Mouse (Mus musculus) CH12F3 (cell line): ENCODE measurements around the gene Trip6.

Experiments
- in situ Hi-C: fragments of 300-500 bp; cut with MboI; formaldehyde crosslinking; loops from 2 replicates; pipeline ENCODE4 v1.14.3; 2020; ENCODE audit warnings: low sequenced_read_pairs

Gene Trip6

GRCm38 (mm10) chr5:137338663-137339289, 24.6 kb upstream of the Trip6 start:
- in situ Hi-C loops = no loop called here

GRCm38 (mm10) chr5:137338256-137338655, 24.1 kb upstream of the Trip6 start:
- in situ Hi-C loops = no loop called here

GRCm38 (mm10) chr5:137337190-137337589, 23.0 kb upstream of the Trip6 start:
- in situ Hi-C loops = no loop called here

DNA sequence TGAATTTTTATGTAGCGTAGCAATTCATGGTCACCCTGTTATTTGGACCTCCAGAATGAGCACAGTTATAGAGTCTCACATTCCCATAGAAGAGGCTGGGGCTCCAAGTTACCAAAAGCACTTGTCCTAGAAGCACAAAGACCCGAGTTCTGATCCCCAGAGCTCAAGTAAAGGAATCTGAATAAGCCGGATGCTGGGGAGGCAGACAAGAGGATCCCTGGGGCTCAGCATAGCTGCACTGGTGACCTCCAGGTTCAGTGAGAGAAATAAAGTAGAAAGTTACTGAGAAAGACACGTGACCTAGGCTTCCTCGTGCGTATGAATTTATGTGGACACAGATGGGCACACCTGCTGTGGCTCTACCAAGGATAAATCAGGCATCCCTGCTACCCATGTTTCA, 20.9 kb upstream of the Trip6 start:
- in situ Hi-C loops = no loop called here

- in situ Hi-C loops = no loop called here
These were observed 20.1 kb upstream of the Trip6 start for GRCm38 (mm10) chr5:137334317-137334716.

- in situ Hi-C loops = no loop called here
These were observed 19.4 kb upstream of the Trip6 start, which contains the start of gene Slc12a9 for GRCm38 (mm10) chr5:137333512-137334174. Slc12a9 (minus strand) TSS chr5:137333597.

DNA sequence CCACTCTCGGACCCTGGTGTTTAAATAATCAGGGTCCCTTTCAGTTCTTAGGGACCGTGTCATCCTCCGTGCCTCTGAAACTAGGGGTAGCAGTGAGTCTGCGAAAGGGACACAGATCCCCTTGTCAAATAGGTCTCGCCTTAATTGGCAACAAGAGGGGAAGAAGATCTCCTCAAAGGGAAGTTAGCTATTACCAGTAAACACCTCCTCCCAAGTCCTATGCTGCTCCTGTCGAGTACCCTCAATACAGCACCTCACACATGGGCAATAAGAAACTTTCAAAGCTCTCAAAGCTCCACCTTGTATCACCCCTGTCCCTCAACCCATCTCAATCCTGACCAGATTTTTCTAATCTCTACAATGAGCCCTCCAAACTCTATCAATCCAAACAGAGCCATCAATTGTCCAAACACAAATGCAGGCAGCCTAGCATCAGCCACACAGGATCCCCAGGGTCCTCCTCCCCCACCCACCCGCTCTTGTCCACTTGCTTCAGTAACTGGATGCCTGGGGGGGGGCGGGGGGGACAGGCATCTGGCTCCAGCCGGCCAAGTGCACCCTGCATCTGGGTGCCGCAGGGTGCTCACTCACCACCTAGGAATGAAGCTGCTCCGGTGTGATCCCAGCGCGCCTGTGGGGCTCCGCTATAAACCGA, 18.8 kb upstream of the Trip6 start:
- in situ Hi-C loops = no loop called here

DNA sequence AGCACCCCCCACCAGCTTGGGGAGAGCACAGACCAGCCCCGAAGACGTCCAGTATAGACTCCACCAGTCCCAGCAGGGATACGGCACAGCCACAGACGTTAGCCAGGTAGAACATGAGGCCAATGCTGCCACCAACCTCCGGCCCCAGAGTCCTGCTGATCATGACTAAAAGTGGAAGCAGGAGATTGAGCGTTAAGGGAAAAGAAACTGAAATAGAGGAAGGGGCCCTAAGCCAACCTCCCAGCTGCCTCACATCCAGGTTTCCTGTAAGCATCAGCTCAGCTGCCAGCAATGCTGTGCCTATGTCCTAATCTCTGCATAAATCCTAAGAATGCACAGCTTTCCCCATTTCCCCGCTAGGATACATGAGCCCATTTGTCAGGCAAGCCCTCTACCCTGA, 16.7 kb upstream of the Trip6 start:
- in situ Hi-C loops = no loop called here

GRCm38 (mm10) chr5:137320996-137321395, 6.8 kb upstream of the Trip6 start:
- in situ Hi-C loops = no loop called here

GRCm38 (mm10) chr5:137318570-137318969, 4.4 kb upstream of the Trip6 start:
- in situ Hi-C loops = no loop called here

DNA sequence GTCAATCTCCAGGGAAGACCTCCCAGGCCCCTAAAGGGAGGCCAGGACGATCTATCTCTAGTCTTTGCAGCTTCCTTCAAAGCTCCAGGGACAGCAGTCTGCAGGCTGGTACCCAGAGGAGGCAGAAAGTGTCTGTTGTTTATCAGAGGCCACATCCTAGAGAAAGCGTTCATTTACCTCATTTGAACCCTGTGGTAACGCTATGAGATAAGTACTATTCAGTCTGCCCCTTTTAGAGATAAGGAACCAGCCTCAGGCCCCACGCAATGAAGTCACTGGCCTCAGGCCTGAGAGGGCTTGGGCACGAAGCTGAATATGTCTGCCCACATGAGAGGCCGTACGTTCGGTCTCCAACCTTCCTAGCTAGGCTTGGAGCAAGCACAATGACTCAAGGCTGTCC, 3.2 kb upstream of the Trip6 start:
- in situ Hi-C loops = no loop called here

DNA sequence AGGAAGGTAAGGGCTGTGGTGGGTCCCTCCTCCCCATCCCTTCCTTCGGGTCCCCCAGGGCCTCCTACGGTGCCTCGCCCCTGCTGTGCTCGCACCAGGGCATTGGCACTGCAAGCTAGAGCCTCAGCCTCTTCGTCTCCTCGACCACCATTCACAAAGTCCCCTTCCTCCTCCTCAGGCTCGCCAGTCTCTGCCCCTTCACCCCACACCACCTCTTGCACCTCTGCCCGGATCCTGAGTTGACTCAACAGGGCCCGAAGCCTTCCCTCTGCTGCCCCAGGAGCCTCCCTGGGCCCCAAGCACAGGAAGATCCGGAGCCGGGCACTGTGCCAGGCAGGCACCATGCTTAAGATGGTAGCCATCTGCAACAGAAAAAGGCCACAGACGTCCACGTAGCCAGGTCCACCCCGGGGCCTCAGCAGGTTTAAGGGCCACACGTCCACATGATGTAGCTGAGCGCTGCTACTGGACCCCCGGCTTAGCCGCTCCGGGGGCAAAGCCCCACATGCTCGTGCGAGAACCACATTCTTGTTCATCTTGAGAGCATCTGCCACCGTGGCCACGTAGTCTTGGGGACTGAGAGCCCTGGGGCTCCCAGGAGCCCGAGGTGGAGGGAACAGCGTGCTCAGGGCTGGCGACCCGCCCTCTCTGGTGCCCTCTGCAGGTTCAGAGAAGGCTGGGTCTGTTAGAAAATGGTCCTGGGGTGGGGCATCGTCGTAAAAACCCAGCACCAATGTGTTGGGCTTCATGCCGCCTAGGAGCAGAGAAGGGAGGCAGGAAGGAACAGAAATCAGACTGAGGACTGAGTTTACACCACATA, 1.1 kb upstream of the Trip6 start:
- in situ Hi-C loops = no loop called here

- in situ Hi-C loops = no loop called here
These were observed 575 bp downstream of the Trip6 start for GRCm38 (mm10) chr5:137313466-137314192.

DNA sequence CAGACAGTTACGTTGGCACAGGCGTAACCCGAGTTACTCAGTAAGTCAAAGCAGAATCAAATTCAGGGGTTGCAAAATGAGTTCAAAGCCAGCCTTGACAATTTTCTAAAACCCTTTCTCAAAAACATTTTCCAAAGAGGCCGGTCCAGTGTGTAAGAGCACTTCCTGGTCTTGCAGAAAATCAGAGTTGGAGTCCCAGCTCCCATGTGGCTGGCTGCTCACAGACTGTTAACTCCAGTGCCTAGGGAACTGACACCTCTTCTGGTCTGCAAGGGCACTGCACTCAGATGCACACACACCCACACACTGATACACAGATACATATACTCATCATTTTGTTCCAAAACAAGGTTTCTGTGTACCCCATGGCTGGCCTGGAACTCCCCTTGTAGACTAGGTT, 5.8 kb downstream of the Trip6 start:
- in situ Hi-C loops = no loop called here

DNA sequence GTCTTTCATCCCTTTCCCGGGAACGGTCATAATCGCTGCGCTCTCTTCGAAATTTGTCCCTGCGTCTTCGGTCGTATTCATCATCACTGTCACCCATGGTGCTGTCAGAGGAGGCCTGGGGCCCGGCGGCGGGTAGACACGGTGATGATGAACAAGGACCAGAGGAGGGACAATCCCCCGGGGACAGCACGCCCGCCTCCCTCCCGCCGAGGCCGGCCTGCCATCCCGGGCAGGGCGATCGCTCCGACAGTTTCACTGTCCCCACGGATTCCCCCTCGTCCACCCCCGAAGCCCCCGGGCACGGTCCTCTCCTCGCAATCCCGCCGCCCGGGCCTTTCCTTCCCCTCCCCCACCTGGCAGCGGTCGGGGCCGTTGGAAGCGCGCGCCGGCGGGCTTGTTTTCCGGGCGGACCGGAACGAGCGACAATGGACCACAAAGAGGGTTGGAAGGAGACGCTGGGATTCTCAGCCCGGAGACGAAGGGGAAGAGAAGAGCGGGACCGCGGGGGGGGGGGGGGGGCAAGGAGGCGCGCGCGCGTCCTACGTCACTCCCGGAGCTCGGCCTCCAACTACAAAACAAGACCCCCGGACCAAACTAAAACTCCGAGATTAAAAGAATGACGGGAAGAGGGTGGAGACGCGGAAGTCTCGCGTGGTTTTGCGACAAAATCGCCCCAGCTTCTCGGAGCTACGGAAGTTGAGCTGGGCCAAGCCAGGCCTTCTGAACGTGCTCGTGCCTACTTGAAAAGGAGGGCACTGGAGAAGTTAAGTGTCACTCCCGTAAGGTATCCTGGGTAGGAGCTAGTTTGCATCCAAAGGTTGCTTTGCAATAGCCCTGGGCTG, 6.9 kb downstream of the Trip6 start, which contains the start of gene Srrt:
Srrt (minus strand) TSS at position 604 of the 842 bp plus-strand sequence.
- in situ Hi-C loops = no loop called here

DNA sequence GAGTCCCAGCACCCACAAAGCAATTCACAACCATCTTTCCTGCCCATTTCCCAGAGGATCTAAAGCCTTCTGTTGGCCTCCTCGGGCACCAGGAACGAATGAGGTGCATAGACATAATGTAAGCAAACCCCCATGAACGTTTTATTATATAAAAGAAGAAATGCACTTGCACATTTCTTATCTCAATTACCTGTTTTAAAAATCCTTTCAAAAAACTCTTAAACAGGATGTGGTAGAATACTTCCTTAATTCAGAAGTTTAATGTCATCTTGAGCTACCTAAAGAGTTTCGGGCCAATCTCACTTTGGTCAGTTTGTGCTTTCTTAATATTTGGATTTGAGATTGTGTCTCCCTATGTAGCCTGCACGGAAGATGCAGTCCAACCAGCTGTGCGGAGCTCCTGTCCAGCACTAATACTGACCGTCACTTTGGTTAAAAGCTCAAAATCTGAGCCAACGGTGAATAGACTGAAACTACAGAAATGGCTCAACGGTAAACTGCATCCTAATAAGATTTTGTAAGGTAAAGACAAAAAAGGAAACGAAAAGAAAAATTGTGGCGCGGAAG, 7.7 kb downstream of the Trip6 start:
- in situ Hi-C loops = no loop called here

DNA sequence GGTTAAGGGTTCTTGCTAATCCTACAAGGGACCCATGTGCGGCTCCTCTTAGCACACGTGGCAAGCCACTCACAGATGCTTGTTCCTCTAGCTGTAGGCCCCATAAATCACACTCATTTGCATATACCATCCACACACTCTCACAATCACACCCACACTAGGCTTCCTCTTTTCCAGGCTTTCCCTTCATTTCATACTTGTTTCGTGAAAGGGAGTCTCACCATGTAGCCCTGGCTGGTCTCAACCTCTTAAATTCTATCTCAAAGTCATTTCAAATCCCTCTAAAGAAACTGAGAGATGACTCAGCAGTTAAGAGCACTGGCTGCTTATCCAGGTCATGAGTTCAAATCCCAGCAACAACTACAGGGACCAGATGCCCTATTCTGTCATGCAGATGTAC, 8.4 kb downstream of the Trip6 start:
- in situ Hi-C loops = no loop called here

- in situ Hi-C loops = no loop called here
These were observed 9.4 kb downstream of the Trip6 start for GRCm38 (mm10) chr5:137304816-137305215.

- in situ Hi-C loops = no loop called here
These were observed 10.0 kb downstream of the Trip6 start for GRCm38 (mm10) chr5:137304165-137304564.
